ENCODE assay signal across 16 mouse cellular contexts in genomic region chr2:84495108-84495507, GRCm38 (mm10).
"Had no signal": no experiment of that assay in that cellular context is flagged by ENCODE, and none has a peak within 500 bp of the region (broad histone marks: within the 10 kb centered on the region; RNA-seq: fewer than 3 reads in every experiment).

No protein-coding gene starts in this region.

- H3K27ac ChIP-seq: neural tube, embryonic 13.5 days; neural tube, embryonic 15.5 days; stomach, embryonic 15.5 days; stomach, postnatal 0 days had no signal

- H3K4me3 ChIP-seq: neural tube, embryonic 13.5 days; neural tube, embryonic 15.5 days; stomach, embryonic 15.5 days had no signal

- DNase-seq: retina, postnatal 1 day; right cerebral cortex, adult 18-20 months; right cerebral cortex, postnatal 14 days; right cerebral cortex, postnatal 25 days; right cerebral cortex, postnatal 4 days; spleen, adult 18-20 months; thymus, adult 18-20 months; thymus, adult 2 months; thymus, postnatal 14 days; thymus, postnatal 25 days; thymus, postnatal 36 days; thymus, postnatal 4 days had no signal

- H3K9ac ChIP-seq: neural tube, embryonic 13.5 days; neural tube, embryonic 15.5 days; stomach, embryonic 15.5 days had no signal

- H3K36me3 ChIP-seq: neural tube, embryonic 13.5 days; neural tube, embryonic 15.5 days; stomach, embryonic 15.5 days had no signal

- H3K4me1 ChIP-seq: neural tube, embryonic 13.5 days; neural tube, embryonic 15.5 days; stomach, embryonic 15.5 days had no signal

- H3K27me3 ChIP-seq: neural tube, embryonic 13.5 days; neural tube, embryonic 15.5 days; stomach, embryonic 15.5 days had no signal
